Mouse (Mus musculus) neural tube, embryonic 10.5 days (tissue): ENCODE results near the gene Olfr1121.
"Not testable (repeated sequence)": the region's sequence is repeated elsewhere in the genome, so short reads cannot be mapped to it uniquely, and the experiment has no call there.

Experiments used
- DNase-seq: peaks from one replicate; pipeline ENCODE4 v3.0.0-alpha.2; 2017; ENCODE audit warnings: low spot score; ENCODE audit errors: extremely low spot score

Olfr1121 gene

DNA sequence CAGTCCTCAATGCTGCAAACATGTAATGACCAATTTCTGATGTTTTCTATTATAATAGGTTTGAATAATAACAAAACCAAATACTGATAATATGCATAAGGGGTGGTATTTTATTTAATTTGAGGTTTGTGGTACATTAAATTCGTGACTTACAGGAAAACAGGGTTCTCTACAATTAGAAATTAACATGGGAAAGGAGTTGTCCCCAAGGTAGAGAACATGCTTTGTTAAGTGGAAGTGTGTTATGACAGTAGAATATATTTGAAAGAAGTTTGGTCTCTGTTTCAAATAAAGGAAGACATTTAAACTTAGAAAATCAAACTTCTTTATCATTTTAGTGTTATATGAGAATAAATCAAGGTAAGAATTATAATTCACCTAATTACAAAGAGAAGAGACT, at the start of gene Olfr1121:
Gene Olfr1121 (plus strand): TSS at position 301 of the 400 bp plus-strand sequence.
- no peak for DNase-seq

- DNase-seq, result no peak
These were observed 15.2 kb upstream of the Olfr1121 start, which contains the start of gene Olfr1120 for GRCm38 (mm10) chr2:87354515-87354914. Gene Olfr1120, plus strand, starts transcription at chr2:87354815.

DNA sequence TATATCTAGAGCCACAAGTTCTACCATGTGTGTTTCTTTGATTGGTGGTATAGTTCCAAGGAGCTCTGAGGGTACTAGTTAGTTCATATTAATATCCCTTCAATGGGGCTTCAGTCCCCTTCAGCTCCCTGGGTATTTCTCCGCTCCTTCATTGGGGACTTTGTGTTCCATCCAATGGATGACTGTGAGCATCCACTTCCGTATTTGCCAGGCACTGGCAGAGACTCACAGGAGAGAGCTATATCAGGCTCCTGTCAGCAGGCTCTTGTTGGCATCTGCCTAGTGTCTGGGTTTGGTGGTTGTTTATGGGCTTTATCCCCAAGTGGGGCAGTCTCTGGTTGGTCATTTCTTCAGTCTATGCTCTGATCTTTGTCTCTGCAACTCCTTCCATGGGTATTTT, 9.6 kb upstream of the Olfr1121 start:
- not testable (repeated sequence) for DNase-seq

GRCm38 (mm10) chr2:87371726-87372125, 2.0 kb downstream of the Olfr1121 start:
- no peak for DNase-seq

GRCm38 (mm10) chr2:87383935-87384334, 14.2 kb downstream of the Olfr1121 start:
- no peak for DNase-seq

GRCm38 (mm10) chr2:87385549-87385948, 15.9 kb downstream of the Olfr1121 start, which contains the start of gene Olfr1122:
Gene Olfr1122, plus strand, starts transcription at chr2:87385849.
- DNase-seq, result no peak

DNA sequence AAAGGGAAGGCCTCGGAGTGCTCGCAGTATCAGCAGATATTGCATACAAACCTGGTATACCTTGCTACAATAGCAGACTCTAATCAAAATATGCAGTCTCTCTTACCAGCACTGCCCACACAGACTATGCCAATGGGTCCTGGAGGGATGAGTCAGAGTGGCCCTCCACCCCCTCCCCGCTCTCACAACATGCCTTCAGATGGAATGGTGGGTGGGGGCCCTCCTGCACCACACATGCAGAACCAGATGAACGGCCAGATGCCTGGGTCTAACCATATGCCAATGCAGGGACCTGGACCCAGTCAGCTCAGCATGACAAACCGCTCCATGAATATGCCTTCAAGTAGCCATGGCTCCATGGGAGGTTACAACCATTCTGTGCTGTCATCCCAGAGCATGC, 23.9 kb downstream of the Olfr1121 start:
- DNase-seq, result not testable (repeated sequence)

DNA sequence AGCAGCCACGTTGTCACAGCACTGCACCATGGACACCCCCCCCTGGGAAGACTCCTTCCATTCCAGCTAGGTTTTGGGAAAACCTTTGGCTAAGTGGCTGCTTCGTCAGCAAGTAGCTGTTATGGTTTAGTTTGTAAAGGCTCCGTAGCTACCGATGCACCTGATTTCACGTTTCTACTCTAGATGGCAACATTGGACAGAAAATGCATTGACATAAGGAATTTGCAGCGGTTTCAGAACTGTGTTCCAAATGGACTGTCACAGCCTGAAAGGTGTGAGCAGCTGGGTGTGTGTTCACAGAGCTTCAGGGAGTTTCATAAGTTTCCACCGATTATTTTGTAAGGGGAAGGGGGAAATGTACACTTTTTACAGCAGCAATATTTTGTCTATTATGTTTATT, 25.0 kb downstream of the Olfr1121 start:
- not testable (repeated sequence) for DNase-seq

DNA sequence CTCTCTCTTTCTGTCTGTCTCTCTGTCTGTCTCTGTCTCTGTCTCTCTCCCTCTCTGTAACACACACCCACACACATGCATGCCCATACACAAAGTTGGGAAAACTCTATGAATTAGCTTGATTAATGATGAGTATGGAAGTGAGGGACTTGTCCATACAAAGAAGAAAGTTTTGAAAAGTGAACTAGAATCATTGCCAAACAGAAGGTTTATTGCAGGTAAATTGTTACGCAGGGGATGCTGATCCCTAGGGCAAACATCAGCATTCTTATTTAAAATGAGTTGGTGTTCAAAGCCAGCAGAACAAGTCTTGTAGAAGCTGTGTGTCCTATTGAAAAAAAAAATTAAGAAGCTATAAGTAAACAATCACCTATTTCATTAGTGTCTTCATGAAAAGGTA, 46.6 kb downstream of the Olfr1121 start, which contains the start of gene Olfr1123:
Gene Olfr1123 (plus strand): TSS at position 301 of the 400 bp plus-strand sequence.
- no peak for DNase-seq
